20 mouse cellular contexts compared by ENCODE assay signal in genomic region chr2:181391022-181391421, GRCm38 (mm10). TPM values are rescaled to one million over a fixed set of nuclear protein-coding genes. Genes with fewer than 3 reads are reported as not detected.
A peak's percentile ranks its signal among the peaks of the same experiment; 100 is the strongest.
DNase-seq lines count a peak whose midpoint lies in the region; ATAC-seq and TF ChIP-seq lines count a peak whose summit lies in the region.
"Had no signal": no experiment of that assay in that cellular context is flagged by ENCODE, and none has a peak within 500 bp of the region (broad histone marks: within the 10 kb centered on the region; RNA-seq: fewer than 3 reads in every experiment).

No protein-coding gene starts in this region.

- no peak overlapping the region for H3K9ac ChIP-seq in embryonic facial prominence, embryonic 15.5 days
- H3K9ac ChIP-seq in limb, embryonic 12.5 days (replicated peaks): no peak overlapping the region
- H3K9ac ChIP-seq in neural tube, embryonic 12.5 days: 0 out of 2 replicates have a peak overlapping the region, but pooled peaks have one; percentile 13
- no peak overlapping the region for H3K9ac ChIP-seq in neural tube, embryonic 15.5 days (replicated peaks)
- H3K9ac ChIP-seq: embryonic facial prominence, embryonic 12.5 days; hindbrain, embryonic 12.5 days had no signal

- no peaks in the 10 kb centered on the region for H3K4me1 ChIP-seq in embryonic facial prominence, embryonic 15.5 days
- H3K4me1 ChIP-seq in embryonic facial prominence, embryonic 10.5 days: no peaks in the 10 kb centered on the region; the same call in 1 of the 2 replicates
- no peaks in the 10 kb centered on the region for H3K4me1 ChIP-seq in limb, embryonic 12.5 days (replicated peaks)
- H3K4me1 ChIP-seq in limb, embryonic 10.5 days: no peaks in the 10 kb centered on the region
- no peaks in the 10 kb centered on the region for H3K4me1 ChIP-seq in neural tube, embryonic 12.5 days
- no peaks in the 10 kb centered on the region for H3K4me1 ChIP-seq in neural tube, embryonic 15.5 days
- H3K4me1 ChIP-seq: embryonic facial prominence, embryonic 12.5 days; heart, embryonic 10.5 days; hindbrain, embryonic 12.5 days had no signal

- 84% methylated on average over 15 of the region's 15 CpGs for WGBS in embryonic facial prominence, embryonic 15.5 days
- 89% methylated on average over 15 of the region's 15 CpGs for WGBS in embryonic facial prominence, embryonic 10.5 days
- 88% methylated on average over 15 of the region's 15 CpGs for WGBS in limb, embryonic 12.5 days
- 91% methylated on average over 15 of the region's 15 CpGs for WGBS in limb, embryonic 10.5 days
- 90% methylated on average over 15 of the region's 15 CpGs for WGBS in neural tube, embryonic 12.5 days
- 91% methylated on average over 15 of the region's 15 CpGs for WGBS in neural tube, embryonic 15.5 days

- H3K4me3 ChIP-seq in embryonic facial prominence, embryonic 15.5 days (replicated peaks): no peak overlapping the region
- H3K4me3 ChIP-seq in embryonic facial prominence, embryonic 10.5 days: no peak overlapping the region
- H3K4me3 ChIP-seq in limb, embryonic 12.5 days (replicated peaks): no peak overlapping the region
- H3K4me3 ChIP-seq in limb, embryonic 10.5 days: no peak overlapping the region
- H3K4me3 ChIP-seq in neural tube, embryonic 12.5 days: no peak overlapping the region
- H3K4me3 ChIP-seq in neural tube, embryonic 15.5 days (replicated peaks): no peak overlapping the region
- H3K4me3 ChIP-seq in myocyte: no peak overlapping the region
- H3K4me3 ChIP-seq: embryonic facial prominence, embryonic 12.5 days; heart, embryonic 10.5 days; hindbrain, embryonic 12.5 days had no signal

- no peaks in the 10 kb centered on the region for H3K79me2 ChIP-seq in myocyte (ENCODE audit: control insufficient read depth, insufficient read depth)

- DNase-seq in embryonic facial prominence, embryonic 10.5 days (ENCODE audit: low spot score): no peak
- DNase-seq in limb, embryonic 10.5 days (ENCODE audit: low spot score): no peak
- DNase-seq in layer of hippocampus, adult 9-11 months: no peak
- DNase-seq: adrenal gland, postnatal 25 days; cerebellum, postnatal 10 days; embryo, embryonic 11 days; gastrocnemius, postnatal 10 days; heart, adult 18-20 months; heart, postnatal 10 days; heart, postnatal 4 days had no signal

- H3ac ChIP-seq in myocyte (ENCODE audit: control insufficient read depth, insufficient read length): no peak overlapping the region

- no peak overlapping the region for H3K27ac ChIP-seq in embryonic facial prominence, embryonic 15.5 days (replicated peaks)
- no peak overlapping the region for H3K27ac ChIP-seq in embryonic facial prominence, embryonic 10.5 days (replicated peaks)
- no peak overlapping the region for H3K27ac ChIP-seq in limb, embryonic 12.5 days
- H3K27ac ChIP-seq in limb, embryonic 10.5 days: no peak overlapping the region
- no peak overlapping the region for H3K27ac ChIP-seq in neural tube, embryonic 12.5 days
- H3K27ac ChIP-seq in neural tube, embryonic 15.5 days (replicated peaks): no peak overlapping the region
- H3K27ac ChIP-seq: embryonic facial prominence, embryonic 12.5 days; heart, embryonic 10.5 days; hindbrain, embryonic 12.5 days had no signal

- no peak for TF ChIP-seq POLR2A in myocyte (IDR thresholded peaks at IDR 0.05; ENCODE audit: insufficient read length, low read depth)

- no peaks in the 10 kb centered on the region for H3K27me3 ChIP-seq in embryonic facial prominence, embryonic 15.5 days
- H3K27me3 ChIP-seq in embryonic facial prominence, embryonic 10.5 days (replicated peaks; ENCODE audit: low read depth, poor library complexity, severe bottlenecking): no peaks in the 10 kb centered on the region
- H3K27me3 ChIP-seq in limb, embryonic 12.5 days: no peaks in the 10 kb centered on the region
- no peaks in the 10 kb centered on the region for H3K27me3 ChIP-seq in limb, embryonic 10.5 days (ENCODE audit: low read depth, poor library complexity, severe bottlenecking)
- no peaks in the 10 kb centered on the region for H3K27me3 ChIP-seq in neural tube, embryonic 12.5 days (replicated peaks)
- no peaks in the 10 kb centered on the region for H3K27me3 ChIP-seq in neural tube, embryonic 15.5 days (replicated peaks)
- no peaks in the 10 kb centered on the region for H3K27me3 ChIP-seq in myocyte (ENCODE audit: control insufficient read depth, insufficient read depth, insufficient read length)
- H3K27me3 ChIP-seq: embryonic facial prominence, embryonic 12.5 days; hindbrain, embryonic 12.5 days had no signal

- H3K36me3 ChIP-seq in embryonic facial prominence, embryonic 15.5 days: peaks cover 9% of the 10 kb centered on the region; the same call in 1 of the 2 replicates
- H3K36me3 ChIP-seq in embryonic facial prominence, embryonic 10.5 days (replicated peaks): peaks cover 67% of the 10 kb centered on the region
- peaks cover 29% of the 10 kb centered on the region for H3K36me3 ChIP-seq in limb, embryonic 12.5 days
- H3K36me3 ChIP-seq in limb, embryonic 10.5 days: peaks cover 59% of the 10 kb centered on the region
- H3K36me3 ChIP-seq in neural tube, embryonic 12.5 days: peaks cover 47% of the 10 kb centered on the region
- H3K36me3 ChIP-seq in neural tube, embryonic 15.5 days: peaks cover 33% of the 10 kb centered on the region
- no peaks in the 10 kb centered on the region for H3K36me3 ChIP-seq in myocyte (ENCODE audit: control insufficient read depth, insufficient read depth)

- H3K9me3 ChIP-seq in embryonic facial prominence, embryonic 15.5 days (replicated peaks): no peaks in the 10 kb centered on the region
- no peaks in the 10 kb centered on the region for H3K9me3 ChIP-seq in embryonic facial prominence, embryonic 10.5 days
- H3K9me3 ChIP-seq in limb, embryonic 12.5 days: no peaks in the 10 kb centered on the region
- no peaks in the 10 kb centered on the region for H3K9me3 ChIP-seq in limb, embryonic 10.5 days (replicated peaks)
- H3K9me3 ChIP-seq in neural tube, embryonic 12.5 days: no peaks in the 10 kb centered on the region
- H3K9me3 ChIP-seq in neural tube, embryonic 15.5 days (replicated peaks): no peaks in the 10 kb centered on the region
- H3K9me3 ChIP-seq: embryonic facial prominence, embryonic 12.5 days; heart, embryonic 10.5 days; hindbrain, embryonic 12.5 days had no signal

- ATAC-seq in embryonic facial prominence, embryonic 15.5 days (ENCODE audit: insufficient number of reproducible peaks, low FRiP score, low TSS enrichment, low read depth): 0 out of 2 replicates have a peak, but pooled peaks have one; percentile 5
- peak; percentile 19; the same call in 1 of the 2 replicates for ATAC-seq in limb, embryonic 12.5 days (ENCODE audit: insufficient number of reproducible peaks, insufficient read depth, low FRiP score, low TSS enrichment, low read depth)
- ATAC-seq in neural tube, embryonic 12.5 days (ENCODE audit: low FRiP score, low read depth): no peak
- ATAC-seq in neural tube, embryonic 15.5 days (ENCODE audit: low FRiP score): no peak
- ATAC-seq: forebrain, embryonic 14.5 days; hindbrain, embryonic 16.5 days had no signal

- H3K4me2 ChIP-seq in embryonic facial prominence, embryonic 15.5 days (replicated peaks): no peak overlapping the region
- H3K4me2 ChIP-seq in limb, embryonic 12.5 days: no peak overlapping the region
- no peak overlapping the region for H3K4me2 ChIP-seq in neural tube, embryonic 12.5 days (replicated peaks)
- H3K4me2 ChIP-seq in neural tube, embryonic 15.5 days: no peak overlapping the region
- H3K4me2 ChIP-seq in myocyte (ENCODE audit: low read depth): no peak overlapping the region
- H3K4me2 ChIP-seq: embryonic facial prominence, embryonic 12.5 days; hindbrain, embryonic 12.5 days had no signal

TF ChIP-seq in myocyte, 11 proteins besides CTCF, POLR2A, EP300 and RAD21:
- TF ChIP-seq USF1 (IDR thresholded peaks at IDR 0.05; ENCODE audit: low read depth) (no peak), POLR2AphosphoS2 (IDR thresholded peaks at IDR 0.05; ENCODE audit: insufficient read length, low read depth) (peak; percentile 18), REST (IDR thresholded peaks at IDR 0.05; ENCODE audit: insufficient read depth, insufficient read length) (no peak)

RNA-seq across cellular contexts. Expression of gene Lime1, which starts 11.1 kb away (rescaled TPM):
- 23.6 and 24.7 TPM in 2 replicates for polyA plus RNA-seq in embryonic facial prominence, embryonic 15.5 days (2015; fragmentation: Nextera tagmentation; extraction: Ambion mirVana)
- 25.7 and 30.7 TPM in 2 replicates for polyA plus RNA-seq in embryonic facial prominence, embryonic 10.5 days (2016; fragmentation: Nextera tagmentation; extraction: Ambion mirVana)
- 29.9 and 35.2 TPM in 2 replicates for polyA plus RNA-seq in limb, embryonic 12.5 days (2016; fragmentation: Nextera tagmentation; extraction: Ambion mirVana)
- 26.1 and 30.6 TPM in 2 replicates for polyA plus RNA-seq in limb, embryonic 10.5 days (2016; fragmentation: Nextera tagmentation; extraction: Ambion mirVana)
- polyA plus RNA-seq in neural tube, embryonic 12.5 days (2016; fragmentation: Nextera tagmentation; extraction: Ambion mirVana): 36.8 and 41.8 TPM in 2 replicates
- polyA plus RNA-seq in neural tube, embryonic 15.5 days (2015; fragmentation: Nextera tagmentation; extraction: Ambion mirVana): 44.8 and 52.5 TPM in 2 replicates
- polyA plus RNA-seq in myocyte (2012; fragmentation: generic; extraction: Trizol): 8.2 TPM

RNA-seq across cellular contexts. Expression of gene Arfrp1, which starts 25.8 kb away (rescaled TPM):
- polyA plus RNA-seq in embryonic facial prominence, embryonic 15.5 days (2015; fragmentation: Nextera tagmentation; extraction: Ambion mirVana): 65.2 and 65.3 TPM in 2 replicates
- 74.0 and 74.4 TPM in 2 replicates for polyA plus RNA-seq in embryonic facial prominence, embryonic 10.5 days (2016; fragmentation: Nextera tagmentation; extraction: Ambion mirVana)
- 77.1 and 79.5 TPM in 2 replicates for polyA plus RNA-seq in limb, embryonic 12.5 days (2016; fragmentation: Nextera tagmentation; extraction: Ambion mirVana)
- polyA plus RNA-seq in limb, embryonic 10.5 days (2016; fragmentation: Nextera tagmentation; extraction: Ambion mirVana): 79.7 and 80.9 TPM in 2 replicates
- polyA plus RNA-seq in neural tube, embryonic 12.5 days (2016; fragmentation: Nextera tagmentation; extraction: Ambion mirVana): 79.6 and 82.7 TPM in 2 replicates
- 83.5 and 83.7 TPM in 2 replicates for polyA plus RNA-seq in neural tube, embryonic 15.5 days (2015; fragmentation: Nextera tagmentation; extraction: Ambion mirVana)
- 48.8 TPM for polyA plus RNA-seq in myocyte (2012; fragmentation: generic; extraction: Trizol)

RNA-seq across cellular contexts. Expression of gene Zgpat, which starts 26.3 kb away (rescaled TPM):
- polyA plus RNA-seq in embryonic facial prominence, embryonic 15.5 days (2015; fragmentation: Nextera tagmentation; extraction: Ambion mirVana): 43.2 and 44.3 TPM in 2 replicates
- 46.9 and 51.8 TPM in 2 replicates for polyA plus RNA-seq in embryonic facial prominence, embryonic 10.5 days (2016; fragmentation: Nextera tagmentation; extraction: Ambion mirVana)
- 54.9 and 59.4 TPM in 2 replicates for polyA plus RNA-seq in limb, embryonic 12.5 days (2016; fragmentation: Nextera tagmentation; extraction: Ambion mirVana)
- 43.8 and 54.0 TPM in 2 replicates for polyA plus RNA-seq in limb, embryonic 10.5 days (2016; fragmentation: Nextera tagmentation; extraction: Ambion mirVana)
- polyA plus RNA-seq in neural tube, embryonic 12.5 days (2016; fragmentation: Nextera tagmentation; extraction: Ambion mirVana): 69.8 and 74.4 TPM in 2 replicates
- polyA plus RNA-seq in neural tube, embryonic 15.5 days (2015; fragmentation: Nextera tagmentation; extraction: Ambion mirVana): 71.1 and 81.9 TPM in 2 replicates
- 21.7 TPM for polyA plus RNA-seq in myocyte (2012; fragmentation: generic; extraction: Trizol)

Comparison
In these comparisons a context has a peak if more than half of its experiments do, and no peak if none do; other contexts are left out.
1. ATAC-seq: peak in embryonic facial prominence, embryonic 15.5 days (single experiment) and limb, embryonic 12.5 days (single experiment); none in neural tube, embryonic 12.5 days (single experiment) and neural tube, embryonic 15.5 days (single experiment).